Mouse (Mus musculus) left cerebral cortex, adult 11 months (tissue): ENCODE results near the gene Rpl5.
A peak's percentile ranks its signal among the peaks of the same experiment; 100 is the strongest.
"Not testable (repeated sequence)": the region's sequence is repeated elsewhere in the genome, so short reads cannot be mapped to it uniquely, and the experiment has no call there.

ENCODE experiments used
- DNase-seq: peaks from one replicate; pipeline ENCODE4 v3.0.0; 2022; ENCODE audit warnings: low spot score

The Rpl5 gene

DNA sequence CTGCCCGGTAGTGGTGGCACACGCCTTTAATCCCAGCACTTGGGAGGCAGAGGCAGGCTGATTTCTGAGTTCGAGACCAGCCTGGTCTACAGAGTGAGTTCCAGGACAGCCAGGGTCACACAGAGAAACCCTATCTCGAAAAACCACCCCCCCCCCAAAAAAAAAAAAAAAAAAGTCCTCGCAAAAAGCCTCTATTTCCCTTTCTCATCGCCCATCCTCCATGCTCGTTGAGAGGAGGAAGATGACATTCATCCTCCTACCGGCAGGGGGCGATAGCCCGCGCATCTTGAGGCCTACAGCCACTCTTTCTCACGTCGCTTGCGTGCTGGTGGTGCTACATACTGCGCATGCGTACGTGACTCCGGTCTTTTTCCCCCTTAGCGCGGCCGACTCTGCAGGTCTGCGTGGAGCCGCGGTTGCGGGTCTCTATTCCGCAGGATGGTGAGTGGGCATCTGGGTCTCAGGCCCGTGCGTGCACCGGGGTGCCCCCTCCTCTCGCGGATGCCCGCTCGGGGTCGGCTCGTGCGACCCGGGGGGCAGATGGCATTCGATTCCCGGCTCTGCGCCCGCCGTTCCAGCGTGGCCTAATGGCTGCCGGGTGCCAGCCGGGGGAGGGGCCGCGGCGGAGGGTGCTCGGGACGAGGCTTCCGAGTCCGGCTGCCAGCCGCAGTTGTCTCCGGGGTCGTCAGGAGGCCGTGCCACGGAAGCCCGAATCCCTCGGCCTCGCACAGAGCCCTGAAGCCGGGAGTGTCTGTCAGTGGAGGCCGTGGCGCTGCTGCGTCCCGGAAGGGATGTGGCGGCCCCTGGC is at the start of gene Rpl5:
TSS of gene Rpl5 (plus strand) at position 297 of the 808 bp plus-strand sequence.
- peak; percentile 94 for DNase-seq

DNA sequence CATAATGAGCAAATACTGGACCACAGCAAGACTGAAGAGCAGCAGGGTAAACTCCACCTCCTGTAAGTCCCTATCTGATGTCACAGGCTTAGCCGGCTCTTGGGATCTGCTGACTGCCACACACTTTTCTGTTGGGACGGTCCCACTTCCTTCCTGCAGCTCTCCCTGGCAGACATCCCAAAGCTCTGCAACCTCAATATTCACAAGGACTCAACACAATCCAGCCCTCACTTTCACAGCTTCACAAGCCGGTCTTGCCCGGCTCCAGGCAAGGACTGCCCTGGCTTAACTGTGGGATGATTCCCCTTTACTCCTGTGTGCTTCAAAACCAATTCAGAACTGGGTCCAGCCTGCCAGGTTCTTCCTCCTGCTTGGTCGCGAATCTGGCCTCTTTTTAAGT is 46.5 kb upstream of the Rpl5 start:
- no peak for DNase-seq

DNA sequence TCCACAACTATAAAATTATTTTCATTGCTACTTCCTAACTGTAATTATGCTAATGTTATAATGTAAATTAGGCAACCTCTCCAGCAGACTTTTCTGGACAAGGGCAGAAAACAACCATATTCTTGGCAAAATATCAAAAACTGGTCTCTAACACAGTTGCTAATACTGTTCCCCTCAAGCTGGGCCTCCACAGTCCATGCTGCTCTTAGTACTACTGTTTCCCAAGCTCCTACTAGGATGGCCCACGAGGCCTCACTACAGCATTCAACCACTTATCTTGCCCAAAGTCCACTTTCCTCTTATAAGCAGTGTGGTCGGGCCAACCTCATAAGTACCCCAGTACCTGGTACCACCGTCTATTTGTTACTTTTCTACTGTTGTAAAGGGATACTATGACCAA is 45.7 kb upstream of the Rpl5 start:
- no peak for DNase-seq

DNA sequence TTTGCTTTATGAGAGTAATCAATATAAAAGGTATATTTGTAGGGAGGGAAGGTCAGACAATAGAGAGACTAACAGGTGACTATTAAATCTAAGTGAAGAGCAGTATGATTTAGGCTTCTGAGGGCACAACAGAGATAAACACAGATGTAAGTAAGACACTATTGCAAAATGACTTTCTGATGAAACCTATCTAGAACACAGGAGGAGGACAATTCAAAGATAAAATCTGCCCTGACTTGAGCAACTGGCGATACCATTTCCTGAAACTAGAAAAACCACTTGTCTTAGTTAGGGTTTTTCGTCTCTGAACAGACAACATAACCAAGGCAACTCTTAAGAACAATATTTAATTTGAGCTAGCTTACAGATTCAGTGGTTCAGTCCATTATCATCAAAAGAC is 44.8 kb upstream of the Rpl5 start:
- no peak for DNase-seq

DNA sequence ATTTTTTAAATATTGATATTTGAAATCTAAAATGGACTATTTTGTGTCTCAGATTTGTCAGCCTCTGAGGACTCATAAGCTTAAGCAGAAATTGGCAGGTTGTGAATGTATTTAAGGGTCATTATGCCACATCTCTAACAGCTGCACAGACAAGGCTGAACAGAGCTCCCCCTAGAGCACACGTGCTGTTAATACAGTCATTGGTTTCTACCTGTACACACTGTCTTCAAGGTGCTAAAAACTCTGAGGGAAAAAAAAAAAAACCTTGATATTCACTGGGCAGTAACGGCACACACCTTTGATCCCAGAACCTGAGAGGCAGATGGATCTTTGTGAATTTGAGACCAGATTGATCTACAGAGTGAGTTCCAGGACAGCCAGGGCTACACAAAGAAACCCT is 41.3 kb upstream of the Rpl5 start:
- DNase-seq, result no peak

- no peak for DNase-seq
Measured at GRCm38 (mm10) chr5:107863971-107864370, 36.3 kb upstream of the Rpl5 start.

DNA sequence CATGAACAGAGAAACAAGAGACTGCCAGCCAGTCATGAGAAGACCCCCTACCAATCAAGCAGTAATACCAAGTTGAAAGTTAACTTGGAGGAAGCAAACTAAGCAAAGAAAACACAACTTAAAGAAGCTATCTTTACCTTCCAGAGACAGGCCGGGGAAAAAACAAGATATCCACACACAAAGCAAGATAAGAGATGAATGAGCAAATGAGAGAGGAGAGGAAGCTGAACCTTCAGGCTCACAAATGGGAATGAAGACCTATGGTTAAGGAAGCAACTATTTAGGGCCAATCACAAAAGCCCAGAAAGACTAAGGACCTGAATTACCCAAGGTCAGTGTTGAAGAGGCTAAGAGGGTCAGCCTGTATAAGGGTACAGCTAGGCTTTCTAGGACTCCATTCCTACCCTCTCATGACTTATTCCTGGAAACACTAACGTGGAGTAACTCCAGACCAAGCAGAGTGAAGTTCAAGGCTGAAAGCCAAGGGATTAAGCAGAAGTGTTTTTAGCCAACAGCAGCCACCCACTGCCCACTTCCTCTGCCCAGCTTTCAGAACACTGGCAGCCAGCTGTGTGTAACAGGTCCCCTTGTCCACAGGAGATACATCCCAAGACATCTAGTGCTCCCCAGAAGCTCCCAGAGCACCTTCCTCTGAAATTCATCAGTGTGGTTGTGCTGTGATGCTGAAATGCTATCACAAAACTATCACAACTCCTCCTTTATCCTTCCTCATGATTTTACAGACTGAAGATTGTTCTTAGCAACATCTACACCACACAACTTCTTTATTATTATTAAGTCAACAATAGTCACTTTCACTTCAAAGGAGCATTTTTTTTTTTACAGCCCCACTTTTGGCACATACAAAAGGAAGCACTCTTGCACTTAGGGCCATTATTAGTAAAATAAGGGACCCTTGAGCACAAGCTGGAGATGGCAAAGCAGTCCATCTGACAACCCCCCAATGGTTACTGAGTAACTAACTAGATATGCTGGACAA is 33.9 kb upstream of the Rpl5 start:
- DNase-seq, result no peak

DNA sequence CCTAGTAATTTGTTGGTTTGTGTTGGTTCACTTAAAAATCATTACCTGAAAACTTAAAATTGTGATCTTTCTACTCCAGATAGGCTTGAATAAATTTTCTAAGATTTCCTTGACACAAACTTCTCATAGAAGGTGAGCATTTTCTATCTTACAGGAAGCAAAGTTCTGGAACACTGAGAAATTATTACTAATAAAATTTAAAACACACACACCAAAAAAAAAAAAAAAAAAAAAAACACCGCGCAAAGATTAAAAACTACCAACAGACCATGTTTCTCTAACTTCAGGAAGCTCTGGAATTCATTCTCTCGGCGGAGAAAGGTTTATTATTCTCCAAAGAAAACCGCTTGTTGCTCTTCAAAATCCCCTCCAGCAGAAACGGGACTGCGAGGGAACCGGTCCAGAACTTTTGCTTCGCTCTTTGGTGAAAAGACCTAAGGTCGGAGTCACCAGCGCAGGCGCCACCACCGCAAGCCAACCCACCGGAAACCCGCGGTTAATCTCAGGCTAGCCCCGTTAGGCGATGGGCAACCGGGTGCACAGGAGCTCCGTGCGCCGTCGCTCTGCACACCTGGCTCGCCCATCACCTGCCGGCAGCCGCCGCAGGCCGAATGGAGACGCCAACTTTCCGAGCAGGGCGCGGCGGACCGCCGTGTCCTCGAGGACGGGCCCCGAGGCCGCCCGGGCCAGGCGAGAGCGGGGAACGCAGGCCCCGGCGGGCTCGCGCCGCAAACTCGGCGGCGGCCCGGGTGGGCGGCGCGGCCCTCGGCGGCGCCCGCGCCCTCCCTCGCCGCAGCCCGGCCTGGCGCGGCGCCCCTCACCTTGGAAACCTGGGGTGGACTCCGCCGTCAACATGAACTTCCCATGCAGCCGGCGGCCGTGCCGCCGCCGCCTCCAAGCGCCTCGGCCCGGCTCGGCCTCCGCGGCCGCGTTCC is 32.1 kb upstream of the Rpl5 start:
- DNase-seq, result no peak

GRCm38 (mm10) chr5:107868905-107869424 is 31.3 kb upstream of the Rpl5 start:
- peak; percentile 73 for DNase-seq

DNA sequence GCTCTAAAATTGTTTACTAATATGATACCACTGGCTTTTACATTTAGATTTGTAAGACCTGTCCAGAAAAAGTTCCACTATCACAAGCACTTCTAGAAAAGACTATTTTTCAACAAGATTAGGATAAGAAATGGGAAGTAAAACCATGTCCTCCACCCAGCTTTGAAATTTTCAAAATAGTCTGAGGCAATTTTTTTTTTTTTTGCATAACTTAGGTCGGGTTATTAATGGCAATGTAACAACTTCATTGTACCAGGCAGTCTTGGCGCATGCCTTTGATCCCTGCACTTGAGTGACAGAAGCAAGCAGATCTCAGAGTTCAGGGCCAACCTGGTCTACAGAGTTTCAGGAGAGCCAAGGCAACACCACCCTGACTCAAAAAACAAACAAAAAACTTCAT is 30.6 kb upstream of the Rpl5 start:
- no peak for DNase-seq

GRCm38 (mm10) chr5:107873330-107873729 is 27.0 kb upstream of the Rpl5 start:
- DNase-seq, result no peak

DNA sequence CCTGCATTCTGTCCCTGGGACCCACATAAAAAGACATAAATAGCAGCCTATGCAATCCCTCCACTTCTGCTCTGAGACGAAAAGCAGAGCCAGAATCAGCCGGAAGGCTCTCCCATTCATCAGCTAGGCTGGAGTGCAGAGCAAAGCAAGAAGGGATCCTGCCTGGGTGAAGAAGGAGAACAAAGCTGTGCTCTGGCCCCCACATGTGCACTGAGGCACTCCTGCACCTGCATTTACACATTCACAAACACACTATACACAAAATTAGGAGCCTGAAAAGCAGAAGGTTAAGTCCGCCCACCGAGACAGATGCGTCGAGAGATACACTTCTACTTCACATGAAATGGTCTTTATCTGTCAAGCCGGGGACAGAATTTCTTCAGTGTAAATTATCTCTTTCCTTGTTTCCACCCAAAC is 26.4 kb upstream of the Rpl5 start:
- no peak for DNase-seq

DNA sequence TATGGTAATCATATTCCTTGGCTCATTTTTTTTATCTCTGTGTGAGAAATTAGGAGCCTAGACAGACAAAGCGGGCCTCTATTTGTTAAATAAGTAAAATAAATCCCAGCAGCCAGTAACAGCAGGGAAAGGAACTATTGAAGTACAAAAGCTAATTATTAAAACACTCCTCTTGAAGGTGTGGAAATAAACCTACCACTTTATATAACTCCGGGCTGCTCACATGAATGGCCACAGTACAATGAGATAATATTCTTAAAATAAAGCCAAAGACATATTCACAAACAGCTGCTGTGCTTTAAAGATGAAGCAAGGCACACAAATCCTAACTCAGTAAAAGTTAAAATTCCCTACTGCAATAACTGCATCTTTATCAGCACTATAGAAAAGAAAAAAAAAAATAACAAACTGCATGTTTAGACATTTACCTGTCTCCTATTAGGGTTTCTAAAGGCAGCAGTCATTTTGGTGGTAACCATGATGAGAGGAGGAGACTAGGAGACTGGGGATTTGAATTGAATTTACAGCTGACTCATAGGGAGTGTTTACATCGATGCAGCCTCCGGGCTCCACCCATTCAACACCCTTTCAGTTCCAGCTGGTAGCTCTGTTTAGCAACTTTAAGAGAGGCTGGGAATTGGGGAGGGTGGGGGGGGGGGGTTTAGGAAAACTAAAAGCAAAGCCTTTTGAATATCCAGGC is 25.6 kb upstream of the Rpl5 start, which contains the start of gene Evi5:
TSS of gene Evi5 (minus strand) at position 547 of the 700 bp plus-strand sequence.
- no peak for DNase-seq

- DNase-seq, result no peak
Measured at GRCm38 (mm10) chr5:107875261-107875611, 25.1 kb upstream of the Rpl5 start.

DNA sequence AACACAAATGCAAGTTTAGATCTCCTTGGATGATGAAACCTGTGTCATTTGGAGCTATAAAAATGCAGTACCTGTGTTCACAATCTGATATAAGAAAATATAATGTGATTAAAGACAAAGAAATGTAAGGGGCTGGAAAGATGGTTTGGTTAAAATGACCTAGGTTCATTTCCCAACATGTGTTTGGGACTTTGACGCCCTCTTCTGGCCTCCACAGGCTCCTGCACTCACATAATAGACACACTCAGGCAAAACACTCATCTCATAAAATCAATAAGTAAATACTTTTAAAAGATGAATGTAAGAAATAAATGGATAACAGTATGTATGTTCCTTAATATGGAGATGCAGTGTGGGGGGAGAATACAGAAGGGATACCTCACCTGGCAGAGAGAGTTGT is 23.2 kb upstream of the Rpl5 start:
- DNase-seq, result no peak

GRCm38 (mm10) chr5:107880710-107881109 is 19.6 kb upstream of the Rpl5 start:
- DNase-seq, result no peak

DNA sequence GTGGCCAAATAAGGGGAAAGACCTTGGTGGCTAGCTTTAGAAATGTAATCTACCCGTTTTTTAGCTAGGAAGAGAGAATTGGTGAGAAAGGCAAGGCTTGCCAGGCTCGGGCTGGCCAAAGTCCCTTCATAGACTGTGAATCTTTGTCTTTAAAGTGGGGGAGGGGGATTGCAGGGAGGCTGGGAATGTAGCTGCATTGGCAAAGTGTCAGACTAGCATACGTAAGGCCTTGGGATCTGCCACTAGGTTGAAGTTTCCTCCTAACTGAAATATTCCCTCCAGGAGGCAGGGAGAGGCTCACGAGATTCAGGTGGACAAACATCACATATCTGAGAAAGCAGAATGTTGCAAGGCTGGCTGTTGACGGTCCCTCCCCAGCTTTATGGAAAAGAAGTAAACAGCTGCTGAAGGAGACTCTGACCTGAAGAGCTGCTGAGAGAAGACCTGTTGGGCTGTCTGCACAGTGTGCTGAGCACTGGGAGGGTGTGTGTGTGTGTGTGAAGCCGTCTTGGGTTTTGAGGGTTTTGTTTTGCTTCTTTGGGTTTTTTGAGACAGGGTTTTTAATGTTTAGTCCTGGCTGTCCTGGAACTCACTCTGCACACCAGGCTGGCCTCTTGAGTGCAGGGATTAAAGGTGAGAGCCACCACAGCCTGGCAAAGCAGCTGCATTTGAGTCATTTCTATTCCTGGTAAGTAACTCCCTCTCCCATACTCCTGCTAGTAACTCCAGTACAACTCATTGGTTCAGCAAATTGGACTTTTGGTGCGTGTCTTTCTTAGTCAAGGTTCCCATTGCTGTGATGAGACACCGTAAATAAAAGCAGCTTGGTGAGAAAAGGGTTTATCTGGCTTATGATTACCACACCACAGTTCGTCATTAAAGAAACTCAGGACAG is 10.1 kb upstream of the Rpl5 start:
- no peak for DNase-seq

GRCm38 (mm10) chr5:107891515-107891914 is 8.8 kb upstream of the Rpl5 start:
- DNase-seq, result not testable (repeated sequence)

GRCm38 (mm10) chr5:107894676-107895075 is 5.6 kb upstream of the Rpl5 start:
- no peak for DNase-seq

- DNase-seq, result no peak
Measured at GRCm38 (mm10) chr5:107896265-107896664, 4.0 kb upstream of the Rpl5 start.
